Mouse (Mus musculus): ENCODE results near the gene Ncor1.

GRCm38 (mm10) chr11:62424525-62424924 lies 33.8 kb downstream of the Ncor1 start:
- TF ChIP-seq POLR2A (IDR thresholded peaks at IDR 0.05; ENCODE audit: control insufficient read depth, extremely low read depth, insufficient read depth, low read length, poor library complexity): no peak
- no peak for TF ChIP-seq CTCF (IDR thresholded peaks at IDR 0.05; ENCODE audit: borderline replicate concordance, control insufficient read depth, extremely low read depth, insufficient read depth, low read length, poor library complexity)
